Mouse (Mus musculus) heart, embryonic 16.5 days (tissue): ENCODE measurements around the gene Tnfsf4. TPM values are rescaled to one million over a fixed set of nuclear protein-coding genes. Genes with fewer than 3 reads are reported as not detected.
A peak's percentile ranks its signal among the peaks of the same experiment; 100 is the strongest.

Experiments used
- ATAC-seq: fragments of 200-750 bp; cut with Nextera tagmentation; replicated peaks from 2 replicates; pipeline ENCODE4 v1.8.0; 2017; ENCODE audit warnings: moderate number of reproducible peaks; ENCODE audit not compliant: insufficient read depth, low FRiP score; ENCODE audit errors: extremely low read depth
- H3K27ac ChIP-seq: fragments of 300-500 bp; sonication (generic); 2 replicates; pipeline ENCODE4 v1.5.1; 2014; ENCODE audit warnings: mild to moderate bottlenecking, low read length, control low read depth, moderate library complexity
- H3K27me3 ChIP-seq: fragments of 300-500 bp; sonication (generic); 2 replicates; pipeline ENCODE4 v1.6.1; 2014; ENCODE audit warnings: low read length, mixed read lengths; ENCODE audit not compliant: control insufficient read depth, insufficient read depth
- H3K36me3 ChIP-seq: fragments of 300-500 bp; sonication (generic); 2 replicates; pipeline ENCODE4 v1.6.1; 2014; ENCODE audit not compliant: control insufficient read depth, insufficient read depth
- H3K4me1 ChIP-seq: fragments of 300-500 bp; sonication (generic); 2 replicates; pipeline ENCODE4 v1.6.1; 2014; ENCODE audit warnings: low read length, mixed read lengths; ENCODE audit not compliant: control insufficient read depth, insufficient read depth
- H3K4me2 ChIP-seq: fragments of 300-500 bp; sonication (generic); 2 replicates; pipeline ENCODE4 v1.6.1; 2014; ENCODE audit warnings: low read depth, mild to moderate bottlenecking, control low read depth, low read length
- H3K4me3 ChIP-seq: fragments of 300-500 bp; sonication (generic); 2 replicates; pipeline ENCODE4 v1.5.1; 2014; ENCODE audit warnings: mild to moderate bottlenecking, control low read depth, low read length
- H3K9ac ChIP-seq: fragments of 300-500 bp; sonication (generic); 2 replicates; pipeline ENCODE4 v1.6.1; 2014; ENCODE audit warnings: low read length, control low read depth
- H3K9me3 ChIP-seq: fragments of 300-500 bp; sonication (generic); replicated peaks from 2 replicates; pipeline ENCODE4 v1.6.1; 2016; ENCODE audit warnings: low read length; ENCODE audit not compliant: control insufficient read depth
- WGBS: fragments of 180-500 bp; shearing (Covaris S2); extraction: QIAGEN DNeasy Blood & Tissue Kit; methylation state at CpG from one replicate; pipeline ENCODE4 v1.1.7; 2014; 5-methylcytosine and 5-hydroxymethylcytosine counted together
- polyA plus RNA-seq: library from polyadenylated mRNA; unstranded; fragments of >200 nt; fragmentation: Nextera tagmentation; extraction: Ambion mirVana; gene quantifications from 2 replicates; pipeline ENCODE4 v1.2.1, GENCODE M21; 2015

Gene Tnfsf4
- polyA plus RNA-seq, 1 experiment from 2014 or later = 0.12 TPM

- H3K9ac ChIP-seq = no peak overlapping the region
- H3K27ac ChIP-seq = no peak overlapping the region
- WGBS = 62% methylated on average over 1 of the region's 1 CpGs
- no peak overlapping the region for H3K4me2 ChIP-seq
- H3K36me3 ChIP-seq = no peaks in the 10 kb centered on the region
- no peaks in the 10 kb centered on the region for H3K27me3 ChIP-seq
- H3K4me3 ChIP-seq = no peak overlapping the region
- 0 out of 2 replicates have a peak, but pooled peaks cover 2% of the 10 kb centered on the region for H3K9me3 ChIP-seq
- no peaks in the 10 kb centered on the region for H3K4me1 ChIP-seq
- no peak for ATAC-seq
These were observed 31.8 kb downstream of the Tnfsf4 start for GRCm38 (mm10) chr1:161427057-161427311.

DNA sequence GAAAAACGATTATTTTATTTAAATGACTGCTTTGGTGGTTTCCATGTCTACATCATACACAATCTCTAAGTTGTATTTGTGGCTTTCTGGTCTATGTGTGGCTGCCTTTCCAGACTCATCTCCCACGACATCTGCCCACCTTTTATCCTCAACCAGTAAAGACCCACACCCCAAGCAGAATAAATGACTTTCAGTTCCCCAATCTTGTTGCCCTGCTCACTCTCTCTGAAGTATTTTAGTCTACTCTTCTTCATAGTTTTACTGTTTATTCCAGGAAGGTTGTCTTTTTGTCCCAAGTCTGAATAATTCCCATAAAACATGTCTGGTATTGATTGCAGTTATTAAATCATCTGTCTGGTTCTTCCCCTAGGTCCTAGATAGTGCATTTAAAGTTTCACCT, 40.6 kb downstream of the Tnfsf4 start:
- no peak overlapping the region for H3K27ac ChIP-seq
- H3K4me1 ChIP-seq = no peaks in the 10 kb centered on the region
- no peaks in the 10 kb centered on the region for H3K27me3 ChIP-seq
- no peaks in the 10 kb centered on the region for H3K36me3 ChIP-seq
- no peaks in the 10 kb centered on the region for H3K9me3 ChIP-seq
- no peak overlapping the region for H3K9ac ChIP-seq
- WGBS = 62% methylated on average over 2 of the region's 2 CpGs
- H3K4me3 ChIP-seq = no peak overlapping the region
- H3K4me2 ChIP-seq = no peak overlapping the region
- ATAC-seq = no peak

GRCm38 (mm10) chr1:161436503-161436902, 41.3 kb downstream of the Tnfsf4 start:
- H3K4me2 ChIP-seq = no peak overlapping the region
- H3K9me3 ChIP-seq = no peaks in the 10 kb centered on the region
- no peaks in the 10 kb centered on the region for H3K27me3 ChIP-seq
- ATAC-seq = no peak
- WGBS = 75% methylated on average over 6 of the region's 6 CpGs
- no peak overlapping the region for H3K9ac ChIP-seq
- H3K27ac ChIP-seq = no peak overlapping the region
- no peaks in the 10 kb centered on the region for H3K36me3 ChIP-seq
- no peak overlapping the region for H3K4me3 ChIP-seq
- H3K4me1 ChIP-seq = no peaks in the 10 kb centered on the region

DNA sequence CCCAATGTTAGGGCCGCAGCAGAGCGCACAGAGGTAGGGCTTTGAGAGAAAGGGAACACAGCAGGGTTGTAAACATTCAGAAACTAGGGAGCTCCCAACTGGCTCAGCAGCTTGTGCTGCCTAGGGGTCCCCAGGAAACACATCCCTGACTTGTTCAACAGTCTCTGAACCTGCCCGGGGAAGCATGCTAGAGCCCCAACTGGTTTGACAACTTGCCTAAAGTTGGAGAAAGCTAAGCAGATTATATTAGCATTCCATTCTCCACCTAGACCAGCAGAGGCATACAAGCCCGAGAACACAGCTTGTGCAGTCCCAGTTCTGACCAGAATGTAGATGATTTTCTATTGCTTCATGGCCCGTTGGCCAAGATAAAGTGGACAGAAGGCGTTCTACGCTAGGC, 49.6 kb downstream of the Tnfsf4 start:
- Histone ChIP-seq H3K9ac (no peak overlapping the region), H3K27me3 (no peaks in the 10 kb centered on the region), H3K9me3 (no peaks in the 10 kb centered on the region), H3K27ac (no peak overlapping the region), H3K4me2 (no peak overlapping the region), H3K4me3 (no peak overlapping the region), H3K4me1 (no peaks in the 10 kb centered on the region), H3K36me3 (no peaks in the 10 kb centered on the region)
- no peak for ATAC-seq
- WGBS = 79% methylated on average over 7 of the region's 7 CpGs

GRCm38 (mm10) chr1:161451683-161452245, 56.6 kb downstream of the Tnfsf4 start:
- Histone ChIP-seq H3K9ac (no peak overlapping the region), H3K9me3 (0 out of 2 replicates have a peak, but pooled peaks cover 4% of the 10 kb centered on the region), H3K4me2 (no peak overlapping the region), H3K36me3 (no peaks in the 10 kb centered on the region), H3K4me3 (no peak overlapping the region), H3K4me1 (no peaks in the 10 kb centered on the region), H3K27me3 (no peaks in the 10 kb centered on the region), H3K27ac (no peak overlapping the region)
- 34% methylated on average over 3 of the region's 3 CpGs for WGBS
- no peak for ATAC-seq

GRCm38 (mm10) chr1:161452250-161452649, 57.0 kb downstream of the Tnfsf4 start:
- no peak overlapping the region for H3K9ac ChIP-seq
- H3K27me3 ChIP-seq = no peaks in the 10 kb centered on the region
- H3K36me3 ChIP-seq = no peaks in the 10 kb centered on the region
- no peaks in the 10 kb centered on the region for H3K4me1 ChIP-seq
- H3K4me3 ChIP-seq = no peak overlapping the region
- H3K27ac ChIP-seq = no peak overlapping the region
- H3K9me3 ChIP-seq = 0 out of 2 replicates have a peak, but pooled peaks cover 4% of the 10 kb centered on the region
- H3K4me2 ChIP-seq = no peak overlapping the region
- ATAC-seq = no peak
- WGBS = 81% methylated on average over 1 of the region's 1 CpGs

DNA sequence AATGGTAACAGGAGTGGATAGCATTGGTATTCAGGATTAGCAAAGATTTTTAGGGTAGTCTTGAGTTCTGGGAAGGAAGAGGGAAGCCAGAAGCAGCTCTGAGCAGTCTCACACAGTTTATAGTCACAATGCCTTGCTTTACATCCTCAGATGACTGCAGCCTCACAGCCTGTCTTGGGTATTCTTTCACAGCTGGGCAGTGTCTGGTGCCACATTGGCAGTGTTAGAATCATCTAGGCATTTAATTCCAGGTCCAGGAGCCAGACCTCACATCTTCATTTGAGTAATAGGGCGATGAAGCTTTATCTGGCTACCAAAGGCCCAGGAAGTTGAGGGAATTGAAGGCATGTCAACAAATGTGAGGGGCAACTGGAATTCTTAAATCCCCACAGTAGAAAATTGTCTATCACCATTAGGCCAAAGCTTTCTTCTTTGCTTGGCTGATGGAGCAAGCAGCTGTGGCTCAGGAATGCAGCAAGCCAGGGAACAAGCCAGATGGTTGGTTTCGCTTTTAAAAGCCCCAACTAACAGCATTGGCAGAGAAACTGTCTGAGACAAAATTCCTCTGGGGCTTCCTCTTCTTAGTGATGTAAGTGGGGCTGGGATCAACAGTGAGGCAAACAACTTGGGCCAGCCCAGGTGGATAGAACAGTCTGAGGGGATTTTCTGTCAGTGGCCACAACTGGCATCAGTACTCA, 68.3 kb downstream of the Tnfsf4 start:
- 51% methylated on average over 2 of the region's 2 CpGs for WGBS
- Histone ChIP-seq H3K4me1 (0 out of 2 replicates have a peak, but pooled peaks cover 5% of the 10 kb centered on the region), H3K27me3 (no peaks in the 10 kb centered on the region), H3K27ac (peak overlapping the region; percentile 3), H3K36me3 (no peaks in the 10 kb centered on the region), H3K4me2 (no peak overlapping the region), H3K9ac (no peak overlapping the region), H3K4me3 (no peak overlapping the region), H3K9me3 (no peaks in the 10 kb centered on the region)
- ATAC-seq = no peak

Other genes with a start within 250 kb of the Tnfsf4 start
- 0.20 and 0.31 TPM in 2 replicates for gene Tex50, start 236.1 kb upstream of the Tnfsf4 start, polyA plus RNA-seq
- 319 and 331 TPM in 2 replicates for gene Prdx6, start 144.2 kb upstream of the Tnfsf4 start, polyA plus RNA-seq
- not detected in 2 replicates for gene Tnfsf18, start 99.2 kb downstream of the Tnfsf4 start, polyA plus RNA-seq